Mouse (Mus musculus) MEL (cell line): Measurements from ENCODE around the gene Kif5c.

ENCODE experiments used
- POLR2A ChIP-seq, 2 experiments: IDR thresholded peaks; 2 replicates each; pipeline ENCODE4 v1.6.1; 2011 to 2012; ENCODE audit warnings: low read length in 2 of 2, mild to moderate bottlenecking in 2 of 2, control low read depth in 1 of 2, improper control_type of control experiment in 1 of 2, low read depth in 1 of 2, moderate library complexity in 1 of 2; ENCODE audit not compliant: control insufficient read depth in 1 of 2, insufficient read depth in 1 of 2, poor library complexity in 1 of 2
- USF1 ChIP-seq: IDR thresholded peaks from 2 replicates; pipeline ENCODE4 v1.6.1; 2014; ENCODE audit warnings: low read depth, mild to moderate bottlenecking, inconsistent platforms, low read length, improper control_type of control experiment, moderate library complexity

DNA sequence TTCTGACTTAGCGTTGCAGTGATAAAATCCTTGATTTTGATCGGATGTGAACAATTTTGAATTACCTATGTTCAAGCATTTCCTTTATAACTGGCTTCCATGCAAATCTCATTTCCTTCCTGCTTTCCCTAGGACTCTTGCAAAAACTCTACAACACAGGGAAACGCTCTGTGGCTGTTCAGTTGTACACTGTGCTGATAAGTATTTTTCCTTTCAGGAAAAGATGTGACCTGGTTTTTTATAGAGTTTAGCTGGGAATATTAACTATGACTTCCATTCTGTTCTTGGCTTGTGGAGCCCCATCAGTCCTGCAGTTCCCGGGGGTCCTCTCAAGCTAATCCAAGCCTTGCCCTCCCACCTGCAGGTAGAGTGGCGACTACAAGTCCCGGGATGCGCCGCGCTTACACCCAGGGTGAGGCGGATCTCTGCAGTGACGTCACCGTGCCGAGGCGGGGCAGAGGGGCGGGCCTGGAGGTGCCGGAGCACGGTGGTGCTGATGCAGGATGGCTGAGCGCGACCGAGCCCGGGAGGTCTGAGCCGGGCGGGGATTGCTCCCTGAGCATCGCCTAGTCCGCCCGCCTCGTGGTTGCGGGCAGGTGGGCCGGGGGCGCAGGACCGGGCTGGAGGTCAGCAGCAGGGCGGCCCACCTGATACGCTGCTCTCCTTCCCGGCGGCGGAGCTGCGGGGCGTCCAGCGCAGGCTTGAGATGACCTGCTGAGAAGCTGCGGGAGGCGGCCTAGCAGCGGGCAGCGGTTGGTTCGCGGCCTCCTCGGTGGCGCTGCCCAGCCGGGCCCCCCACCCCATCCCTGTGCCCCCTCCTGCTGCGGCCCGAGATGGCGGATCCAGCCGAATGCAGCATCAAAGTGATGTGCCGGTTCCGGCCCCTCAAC lies at the start of gene Kif5c:
- TF ChIP-seq POLR2A (IDR thresholded peaks at IDR 0.05; ENCODE audit: control insufficient read depth in 1 of 2, insufficient read depth in 1 of 2, low read depth in 1 of 2, low read length in 2 of 2, poor library complexity in 1 of 2), result no peak
- TF ChIP-seq USF1, result no peak
